Mouse (Mus musculus): ENCODE results near the gene Ctsw. TPM values are rescaled to one million over a fixed set of nuclear protein-coding genes. Genes with fewer than 3 reads are reported as not detected.

Gene Ctsw
- polyA plus RNA-seq, 1 experiment from 2014 or later = 1.1 TPM

DNA sequence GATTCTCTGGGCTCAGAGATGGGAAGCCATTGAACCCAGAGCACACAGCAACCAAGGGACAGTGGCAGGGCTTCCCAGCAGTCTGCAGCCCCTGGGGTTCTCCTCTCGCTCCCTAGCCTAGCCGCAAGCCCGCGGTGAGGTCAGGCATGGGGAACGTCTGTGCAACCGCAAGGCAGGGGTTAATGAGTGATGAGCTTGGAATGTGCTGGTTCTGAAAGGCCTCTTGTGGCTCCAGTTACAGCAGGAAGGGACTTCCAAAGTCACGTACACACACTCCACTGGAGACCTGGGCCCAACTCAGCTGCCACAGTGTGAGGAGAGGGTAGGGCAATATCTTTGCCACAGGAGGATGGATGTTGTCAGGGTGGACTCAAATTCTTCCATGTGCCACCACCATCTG is 23.4 kb downstream of the Ctsw start:
- no peak overlapping the region; the same call in 1 of the 2 replicates for H3K4me3 ChIP-seq (replicated peaks)
- peak overlapping the region; percentile 23; the same call in 1 of the 2 replicates for H3K4me2 ChIP-seq
- peaks cover 50% of the 10 kb centered on the region for H3K27me3 ChIP-seq
- peaks cover 5% of the 10 kb centered on the region; the same call in 1 of the 2 replicates for H3K9me3 ChIP-seq (replicated peaks)
- no peaks in the 10 kb centered on the region for H3K36me3 ChIP-seq
- H3K27ac ChIP-seq = no peak overlapping the region
- ATAC-seq (replicated peaks; ENCODE audit: low FRiP score) = no peak
- H3K9ac ChIP-seq = no peak overlapping the region
- WGBS = 18% methylated on average over 7 of the region's 7 CpGs
- H3K4me1 ChIP-seq = peaks cover 28% of the 10 kb centered on the region

- H3K36me3 ChIP-seq = no peaks in the 10 kb centered on the region
- H3K27me3 ChIP-seq = peaks cover 44% of the 10 kb centered on the region
- ATAC-seq (replicated peaks; ENCODE audit: low FRiP score) = no peak
- H3K4me2 ChIP-seq = peak overlapping the region; percentile 23; the same call in 1 of the 2 replicates
- H3K9ac ChIP-seq = no peak overlapping the region
- H3K27ac ChIP-seq = no peak overlapping the region
- H3K4me3 ChIP-seq (replicated peaks) = no peak overlapping the region
- peaks cover 5% of the 10 kb centered on the region; the same call in 1 of the 2 replicates for H3K9me3 ChIP-seq (replicated peaks)
- WGBS = 63% methylated on average over 9 of the region's 9 CpGs
- peaks cover 28% of the 10 kb centered on the region for H3K4me1 ChIP-seq
Observed at GRCm38 (mm10) chr19:5444371-5444908, 23.9 kb downstream of the Ctsw start.

DNA sequence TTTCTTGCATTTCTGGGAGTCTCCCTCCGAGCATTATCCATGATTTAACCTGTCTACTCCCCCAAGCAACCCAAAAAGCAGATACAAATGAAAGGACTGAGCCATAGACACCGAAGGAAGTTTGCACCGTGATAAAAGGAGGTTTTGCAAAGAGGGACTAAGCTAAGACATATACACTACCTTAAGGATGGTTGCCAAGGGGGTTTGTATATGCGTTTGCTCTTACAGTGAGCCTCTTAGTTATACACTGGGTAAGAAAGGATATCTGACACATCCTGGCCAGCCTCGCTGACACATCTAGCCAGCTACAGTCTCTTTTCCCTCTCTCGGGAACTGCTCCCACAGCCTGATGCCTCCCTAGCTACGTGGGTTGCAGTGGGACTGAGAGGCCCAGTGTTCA is 34.4 kb downstream of the Ctsw start:
- Histone ChIP-seq H3K9ac (peak overlapping the region; percentile 42; the same call in 1 of the 2 replicates), H3K9me3 (replicated peaks) (no peaks in the 10 kb centered on the region), H3K4me2 (peak overlapping the region; percentile 78), H3K4me3 (replicated peaks) (peak overlapping the region; percentile 41), H3K4me1 (peaks cover 19% of the 10 kb centered on the region), H3K36me3 (no peaks in the 10 kb centered on the region), H3K27ac (peak overlapping the region; percentile 82), H3K27me3 (no peaks in the 10 kb centered on the region)
- no peak for ATAC-seq (replicated peaks; ENCODE audit: low FRiP score)
- 62% methylated on average over 7 of the region's 7 CpGs for WGBS

DNA sequence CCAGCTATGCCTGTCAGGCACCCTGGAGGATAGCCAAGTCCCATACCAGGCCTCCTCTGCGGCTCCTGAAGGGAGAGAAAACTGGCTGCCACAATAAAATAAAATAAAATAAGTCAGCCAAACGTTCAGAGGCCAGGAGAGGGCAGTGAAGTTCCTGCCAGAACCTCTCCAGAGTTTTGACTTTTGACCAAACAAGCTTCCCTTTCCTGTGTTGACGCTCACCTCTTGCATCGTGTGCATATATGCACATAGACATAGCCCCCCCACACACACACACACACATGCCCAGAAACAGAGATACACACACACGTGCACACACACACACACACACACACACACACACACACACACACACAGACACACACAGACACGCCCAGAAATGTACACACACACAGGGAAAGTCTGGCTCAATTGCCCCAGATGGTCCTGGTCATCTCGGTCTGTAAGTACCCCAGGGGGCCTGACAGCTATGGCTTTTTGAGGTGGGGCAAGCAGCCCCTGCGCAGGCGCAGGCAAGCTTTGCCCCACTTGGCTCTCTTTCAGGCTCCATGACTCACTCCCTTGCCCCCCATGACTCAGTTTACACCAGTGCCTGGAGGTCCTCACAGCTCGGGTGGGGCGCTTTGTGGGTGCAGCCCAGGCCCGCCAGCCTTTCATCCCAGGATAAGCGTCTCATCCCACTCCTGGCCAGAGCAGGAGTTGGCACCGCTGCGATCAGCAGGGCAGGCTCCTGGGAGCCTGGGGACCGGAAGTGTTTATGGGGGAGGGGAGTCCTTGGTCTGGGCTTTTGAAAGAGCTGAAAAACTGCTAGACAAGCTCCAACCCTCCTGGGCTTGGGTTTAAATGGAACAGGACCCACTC is 35.1 kb downstream of the Ctsw start:
- WGBS = 9% methylated on average over 16 of the region's 16 CpGs
- peak overlapping the region; percentile 78 for H3K4me2 ChIP-seq
- peak overlapping the region; percentile 41 for H3K4me3 ChIP-seq (replicated peaks)
- H3K9ac ChIP-seq = peak overlapping the region; percentile 42
- no peaks in the 10 kb centered on the region for H3K27me3 ChIP-seq
- peaks cover 22% of the 10 kb centered on the region for H3K4me1 ChIP-seq
- H3K27ac ChIP-seq = peak overlapping the region; percentile 82
- no peaks in the 10 kb centered on the region for H3K9me3 ChIP-seq (replicated peaks)
- no peaks in the 10 kb centered on the region for H3K36me3 ChIP-seq
- ATAC-seq (replicated peaks; ENCODE audit: low FRiP score) = peak; percentile 68

DNA sequence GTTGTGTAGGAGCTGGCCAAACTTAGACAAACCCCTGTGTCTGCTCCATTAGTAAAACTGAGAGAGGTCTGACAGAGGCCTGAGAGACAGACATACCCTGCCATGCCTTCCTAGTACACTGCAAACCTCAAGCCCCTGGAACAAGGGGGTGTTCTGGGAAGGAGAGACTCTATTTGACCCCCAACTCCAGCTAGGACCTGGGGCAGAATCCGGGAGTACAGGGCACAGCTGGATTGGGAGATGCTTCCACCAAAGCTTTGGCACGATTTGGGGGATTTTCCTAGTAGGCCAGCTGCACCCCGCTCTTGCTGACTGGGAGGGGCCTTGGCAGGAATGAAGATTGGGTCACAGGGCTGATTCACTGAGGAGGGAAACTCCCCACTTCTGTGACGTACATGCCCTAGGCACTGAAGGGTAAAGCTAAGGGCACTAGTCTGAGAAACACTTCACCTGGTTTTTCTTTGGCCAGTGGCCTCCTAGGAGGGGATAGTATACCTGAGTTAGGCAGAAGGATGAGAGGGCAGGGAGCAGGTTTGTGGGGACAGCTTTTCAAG is 36.3 kb downstream of the Ctsw start:
- 79% methylated on average over 4 of the region's 4 CpGs for WGBS
- H3K4me2 ChIP-seq = no peak overlapping the region
- H3K36me3 ChIP-seq = peaks cover 4% of the 10 kb centered on the region
- peaks cover 29% of the 10 kb centered on the region for H3K4me1 ChIP-seq
- no peaks in the 10 kb centered on the region for H3K27me3 ChIP-seq
- no peaks in the 10 kb centered on the region for H3K9me3 ChIP-seq (replicated peaks)
- H3K27ac ChIP-seq = 0 out of 2 replicates have a peak overlapping the region, but pooled peaks have one; percentile 82
- ATAC-seq (replicated peaks; ENCODE audit: low FRiP score) = no peak
- no peak overlapping the region for H3K9ac ChIP-seq
- no peak overlapping the region for H3K4me3 ChIP-seq (replicated peaks)

GRCm38 (mm10) chr19:5430408-5430807 is 37.9 kb downstream of the Ctsw start:
- H3K4me1 ChIP-seq = peaks cover 42% of the 10 kb centered on the region
- H3K9ac ChIP-seq = no peak overlapping the region
- H3K27me3 ChIP-seq = no peaks in the 10 kb centered on the region
- WGBS = 88% methylated on average over 1 of the region's 1 CpGs
- no peak overlapping the region for H3K4me3 ChIP-seq (replicated peaks)
- peaks cover 15% of the 10 kb centered on the region for H3K36me3 ChIP-seq
- H3K4me2 ChIP-seq = no peak overlapping the region
- no peak for ATAC-seq (replicated peaks; ENCODE audit: low FRiP score)
- no peaks in the 10 kb centered on the region for H3K9me3 ChIP-seq (replicated peaks)
- no peak overlapping the region for H3K27ac ChIP-seq

DNA sequence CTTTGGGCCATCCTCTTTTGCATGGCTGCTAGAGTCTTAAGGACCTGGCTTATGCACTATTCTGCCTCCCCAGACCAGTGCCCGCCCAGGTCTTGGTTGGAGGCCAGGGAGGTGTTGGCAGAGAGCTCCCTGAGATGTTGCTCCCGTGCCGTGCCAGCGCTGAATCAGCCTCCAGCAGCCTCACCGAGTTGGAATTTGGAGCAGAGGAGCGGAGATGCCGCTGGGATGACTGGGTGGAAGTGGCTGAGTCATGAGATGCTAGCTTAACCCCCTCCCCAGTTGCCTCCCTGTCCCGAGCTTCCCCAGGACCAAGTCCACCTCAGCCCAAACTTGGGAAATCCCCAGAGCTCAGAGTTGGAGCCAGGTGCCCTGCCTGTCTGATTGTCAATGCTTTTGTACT is 38.5 kb downstream of the Ctsw start:
- 72% methylated on average over 8 of the region's 8 CpGs for WGBS
- Histone ChIP-seq H3K27me3 (no peaks in the 10 kb centered on the region), H3K9me3 (replicated peaks) (no peaks in the 10 kb centered on the region), H3K4me3 (replicated peaks) (no peak overlapping the region), H3K27ac (no peak overlapping the region), H3K4me1 (peaks cover 42% of the 10 kb centered on the region), H3K9ac (no peak overlapping the region), H3K4me2 (no peak overlapping the region), H3K36me3 (peaks cover 15% of the 10 kb centered on the region)
- ATAC-seq (replicated peaks; ENCODE audit: low FRiP score) = no peak

DNA sequence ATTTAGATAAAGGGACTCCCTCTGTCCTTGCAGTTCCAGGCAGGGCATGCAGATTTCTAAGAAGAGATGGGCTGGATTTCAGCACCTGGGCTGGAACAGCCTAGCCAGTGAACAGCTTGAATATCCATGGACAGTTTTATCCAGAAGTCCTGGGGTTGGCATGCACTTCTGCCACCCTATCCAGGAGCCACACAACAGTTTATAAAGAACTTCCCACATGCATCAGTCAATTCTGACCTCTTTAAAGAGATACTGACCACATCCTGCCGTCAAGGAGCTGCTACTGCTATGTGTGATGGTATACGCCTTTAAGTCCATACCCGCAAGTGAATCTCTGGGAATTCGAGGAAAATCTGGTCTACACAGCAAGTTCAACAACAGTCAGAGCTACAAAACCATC is 39.1 kb downstream of the Ctsw start:
- no peaks in the 10 kb centered on the region for H3K9me3 ChIP-seq (replicated peaks)
- H3K27me3 ChIP-seq = no peaks in the 10 kb centered on the region
- no peak overlapping the region for H3K4me2 ChIP-seq
- H3K27ac ChIP-seq = no peak overlapping the region
- no peak overlapping the region for H3K9ac ChIP-seq
- no peak for ATAC-seq (replicated peaks; ENCODE audit: low FRiP score)
- 84% methylated on average over 4 of the region's 4 CpGs for WGBS
- peaks cover 41% of the 10 kb centered on the region for H3K4me1 ChIP-seq
- H3K4me3 ChIP-seq (replicated peaks) = no peak overlapping the region
- H3K36me3 ChIP-seq = peaks cover 15% of the 10 kb centered on the region

GRCm38 (mm10) chr19:5428083-5428482 is 40.2 kb downstream of the Ctsw start:
- Histone ChIP-seq H3K9me3 (replicated peaks) (no peaks in the 10 kb centered on the region), H3K4me3 (replicated peaks) (no peak overlapping the region), H3K4me2 (no peak overlapping the region), H3K27ac (peak overlapping the region; percentile 66), H3K9ac (no peak overlapping the region), H3K27me3 (no peaks in the 10 kb centered on the region), H3K4me1 (peaks cover 41% of the 10 kb centered on the region), H3K36me3 (peaks cover 18% of the 10 kb centered on the region)
- no peak for ATAC-seq (replicated peaks; ENCODE audit: low FRiP score)
- 82% methylated on average over 2 of the region's 2 CpGs for WGBS

- Histone ChIP-seq H3K9me3 (replicated peaks) (no peaks in the 10 kb centered on the region), H3K9ac (no peak overlapping the region), H3K4me2 (peak overlapping the region; percentile 79), H3K27ac (no peak overlapping the region), H3K36me3 (peaks cover 27% of the 10 kb centered on the region), H3K4me1 (peaks cover 38% of the 10 kb centered on the region), H3K4me3 (replicated peaks) (no peak overlapping the region), H3K27me3 (no peaks in the 10 kb centered on the region)
- 90% methylated on average over 13 of the region's 13 CpGs for WGBS
- ATAC-seq (replicated peaks; ENCODE audit: low FRiP score) = no peak
Observed at GRCm38 (mm10) chr19:5426640-5427290, 41.5 kb downstream of the Ctsw start.

DNA sequence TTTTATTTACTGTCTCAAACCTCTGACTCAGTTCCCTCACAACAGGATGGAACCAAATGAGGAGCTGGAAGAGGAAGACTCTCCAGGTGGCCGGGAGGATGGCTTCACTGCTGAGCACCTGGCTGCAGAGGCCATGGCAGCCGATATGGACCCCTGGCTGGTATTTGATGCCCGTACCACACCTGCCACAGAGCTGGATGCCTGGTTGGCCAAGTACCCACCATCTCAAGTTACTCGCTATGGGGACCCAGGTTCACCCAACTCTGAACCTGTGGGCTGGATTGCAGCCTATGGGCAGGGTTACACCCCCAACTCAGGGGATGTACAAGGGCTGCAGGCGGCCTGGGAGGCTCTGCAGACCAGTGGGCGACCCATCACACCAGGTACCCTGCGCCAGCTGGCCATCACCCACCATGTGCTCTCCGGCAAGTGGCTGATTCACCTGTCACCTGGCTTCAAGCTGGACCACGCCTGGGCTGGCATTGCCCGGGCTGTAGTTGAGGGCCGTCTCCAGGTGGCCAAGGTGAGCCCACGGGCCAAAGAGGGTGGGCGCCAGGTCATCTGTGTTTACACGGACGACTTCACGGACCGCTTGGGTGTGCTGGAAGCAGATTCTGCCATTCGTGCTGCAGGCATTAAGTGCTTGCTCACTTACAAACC is 42.3 kb downstream of the Ctsw start:
- peaks cover 34% of the 10 kb centered on the region for H3K36me3 ChIP-seq
- no peak for ATAC-seq (replicated peaks; ENCODE audit: low FRiP score)
- peak overlapping the region; percentile 84 for H3K27ac ChIP-seq
- H3K9ac ChIP-seq = peak overlapping the region; percentile 90
- 86% methylated on average over 18 of the region's 18 CpGs for WGBS
- no peaks in the 10 kb centered on the region for H3K9me3 ChIP-seq (replicated peaks)
- H3K27me3 ChIP-seq = no peaks in the 10 kb centered on the region
- peak overlapping the region; percentile 86 for H3K4me3 ChIP-seq (replicated peaks)
- peak overlapping the region; percentile 79 for H3K4me2 ChIP-seq
- H3K4me1 ChIP-seq = peaks cover 38% of the 10 kb centered on the region
